Mouse (Mus musculus): ENCODE data around the gene St3gal5.
A peak's percentile ranks its signal among the peaks of the same experiment; 100 is the strongest.

The St3gal5 gene

DNA sequence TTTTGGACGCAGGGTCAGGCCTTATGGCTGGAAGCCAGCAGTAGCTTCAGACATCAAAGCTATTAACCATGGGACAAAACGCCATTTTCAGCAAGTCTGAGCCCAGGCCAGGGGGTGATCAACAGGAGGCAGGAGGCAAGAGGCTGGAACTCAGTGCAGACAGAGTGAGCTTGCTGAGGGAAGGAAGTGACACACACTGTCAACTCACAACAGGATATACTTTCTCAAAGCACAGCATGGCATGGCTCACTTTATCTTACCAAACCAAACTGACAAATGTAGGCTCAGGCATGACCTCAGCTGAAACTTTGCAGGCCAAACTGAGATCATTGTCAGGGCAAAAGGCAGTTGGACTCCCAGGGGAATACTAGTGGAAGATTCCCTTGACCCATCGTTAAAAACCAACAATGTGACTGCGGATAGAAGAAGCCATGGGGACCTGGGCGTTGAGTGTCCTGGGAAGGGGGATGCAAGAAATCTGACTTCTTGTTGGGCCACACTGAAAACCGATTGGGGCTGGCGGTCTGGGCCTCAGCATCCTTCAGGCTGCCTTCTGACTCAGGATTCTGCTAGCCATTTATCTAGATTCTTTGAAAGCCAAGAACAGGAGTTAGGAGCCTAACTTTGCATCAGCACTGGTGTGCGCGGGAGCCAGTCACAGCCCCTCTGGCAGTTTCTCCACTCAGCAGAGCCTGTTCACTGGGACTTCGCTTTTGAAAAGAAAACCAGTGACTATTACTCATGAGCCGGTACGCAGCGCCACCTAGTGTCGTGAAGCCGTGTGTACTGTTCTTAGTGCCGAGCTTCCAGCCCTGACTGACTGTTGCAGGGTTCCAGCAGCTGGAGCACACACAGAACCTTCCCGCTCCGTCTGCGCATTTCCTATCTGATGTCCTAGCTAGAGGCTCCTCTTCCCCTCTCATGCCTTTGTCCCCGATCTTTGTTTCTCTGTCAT is 67.2 kb downstream of the St3gal5 start:
- DNase-seq: peak; percentile 87

DNA sequence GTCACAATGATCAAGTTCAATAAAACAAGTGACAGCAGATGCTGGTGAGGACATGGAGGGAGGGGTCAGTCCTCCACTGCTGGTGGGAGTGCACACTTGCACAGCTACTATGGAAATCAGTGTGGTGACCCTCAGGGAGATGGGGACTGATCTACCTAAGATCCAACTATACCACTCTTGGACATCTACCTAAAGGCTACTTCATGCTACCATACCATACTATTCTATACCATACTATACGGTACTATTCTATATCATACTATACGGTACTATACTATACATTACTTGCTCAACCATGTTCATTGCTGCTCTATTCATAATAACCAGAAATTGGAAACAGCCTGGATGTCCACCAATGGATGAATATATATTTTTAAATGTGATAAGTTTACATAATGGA is 68.5 kb downstream of the St3gal5 start:
- DNase-seq: no peak

DNA sequence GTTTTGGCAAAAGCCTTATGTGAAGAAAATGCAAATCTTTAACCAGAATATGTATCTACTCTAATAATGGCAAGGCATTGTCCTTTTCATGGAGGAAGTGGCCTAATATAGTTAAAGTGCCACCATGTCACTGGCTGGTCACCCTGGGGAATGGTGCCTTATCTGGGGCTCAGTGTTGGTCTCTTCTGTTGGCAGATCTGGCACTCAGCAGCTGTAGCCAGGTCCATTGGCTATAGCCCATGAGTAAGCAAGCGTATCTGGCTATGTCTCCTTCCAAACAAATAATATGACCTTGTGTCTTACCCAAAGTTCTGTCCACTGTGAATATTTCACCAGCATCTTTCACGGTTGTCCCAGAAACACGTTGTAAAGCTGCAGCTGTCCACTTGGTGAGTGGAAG is 74.0 kb downstream of the St3gal5 start:
- DNase-seq: no peak

DNA sequence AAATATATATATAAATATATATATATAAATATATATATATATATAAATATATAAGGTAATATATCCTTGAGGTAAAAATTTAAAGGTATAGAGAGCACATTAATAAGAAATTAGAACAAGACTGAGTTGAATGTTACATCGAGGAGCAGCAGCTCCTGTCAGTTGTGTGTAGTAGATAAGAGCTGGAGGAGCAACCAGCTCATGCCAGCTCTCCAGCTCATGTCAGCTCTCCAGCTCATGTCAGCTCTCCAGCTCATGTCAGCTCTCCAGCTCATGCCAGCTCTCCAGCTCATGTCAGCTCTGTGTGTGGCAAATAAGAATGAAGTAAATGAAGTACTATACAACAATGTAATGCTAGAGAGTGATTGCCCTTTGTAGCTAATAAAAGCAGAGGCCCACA is 76.0 kb downstream of the St3gal5 start:
- no peak for DNase-seq

DNA sequence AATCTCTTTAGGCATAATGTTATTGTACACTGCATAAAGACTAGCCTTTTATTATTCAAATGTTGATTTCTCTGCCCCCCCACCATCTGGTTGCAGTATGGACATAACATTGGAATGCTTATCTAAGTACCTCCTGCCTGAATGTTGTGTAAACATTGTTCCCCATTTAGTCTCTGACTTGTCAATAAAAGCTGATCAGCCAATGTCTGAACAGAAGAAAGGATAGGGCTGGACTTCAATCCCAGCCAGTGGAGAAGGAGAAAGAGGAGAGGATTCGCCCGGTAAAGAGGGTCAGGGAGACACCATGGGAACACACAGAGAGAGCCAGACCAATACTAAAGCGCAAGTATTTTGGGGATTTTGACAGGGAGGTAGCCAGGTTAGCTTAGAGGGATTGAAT is 78.0 kb downstream of the St3gal5 start:
- no peak for DNase-seq

DNA sequence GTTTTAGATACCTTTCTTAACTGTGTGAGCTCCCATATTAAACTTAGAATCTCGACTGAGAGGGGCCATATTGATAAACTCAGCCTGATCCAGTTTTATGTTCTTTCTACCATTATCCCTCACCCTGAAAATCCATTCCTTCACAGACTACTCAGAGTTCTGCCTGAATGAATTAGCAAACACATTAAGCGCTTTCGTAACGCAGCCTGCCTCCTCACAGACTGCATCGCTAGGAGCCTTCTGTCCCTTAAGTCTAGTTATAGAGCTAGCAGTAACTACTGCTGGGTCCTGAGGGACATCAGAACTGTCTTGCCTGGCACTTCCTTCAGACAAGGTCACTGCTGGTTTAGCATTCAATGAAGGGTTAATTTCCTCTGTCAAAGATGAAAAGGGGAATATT is 78.6 kb downstream of the St3gal5 start:
- no peak for DNase-seq

DNA sequence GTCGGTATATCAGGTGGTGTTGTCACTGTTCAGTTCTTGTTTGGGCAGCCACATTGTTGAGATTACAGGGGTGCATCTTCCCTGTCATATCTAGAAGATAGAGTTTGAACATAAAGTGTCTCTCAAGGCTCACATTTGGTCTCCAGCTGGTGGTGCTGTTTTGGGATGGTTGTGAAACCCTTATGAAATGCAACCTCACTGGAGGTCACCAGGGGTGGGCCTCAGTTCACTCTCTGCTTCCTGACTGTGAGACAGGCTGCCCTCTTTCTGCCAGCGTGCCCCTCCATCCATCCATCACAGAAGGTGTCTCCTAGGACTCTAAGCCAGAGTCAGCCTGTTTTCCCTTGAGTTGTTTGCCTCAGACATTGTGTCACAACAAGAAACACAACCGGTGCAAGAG is 80.0 kb downstream of the St3gal5 start:
- DNase-seq: no peak

DNA sequence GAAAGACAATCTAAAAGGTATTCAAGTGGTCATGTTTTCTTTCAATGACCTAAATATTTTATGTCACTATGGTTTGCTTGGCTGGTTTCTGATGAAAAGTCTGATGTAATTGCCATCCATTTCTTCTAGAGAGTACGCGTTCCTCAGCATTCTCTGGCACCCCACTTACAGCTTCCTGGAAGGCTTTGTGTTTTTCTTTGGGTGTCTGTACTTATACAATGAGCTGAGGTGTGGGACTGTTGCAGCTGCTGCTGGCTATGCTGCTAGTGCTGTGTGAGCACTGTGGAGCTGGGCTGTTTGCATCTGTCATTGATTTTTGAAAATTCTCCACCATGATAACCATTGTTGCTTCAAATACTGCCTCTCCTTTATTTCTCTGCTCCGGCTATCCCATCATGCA is 81.6 kb downstream of the St3gal5 start:
- DNase-seq: no peak

DNA sequence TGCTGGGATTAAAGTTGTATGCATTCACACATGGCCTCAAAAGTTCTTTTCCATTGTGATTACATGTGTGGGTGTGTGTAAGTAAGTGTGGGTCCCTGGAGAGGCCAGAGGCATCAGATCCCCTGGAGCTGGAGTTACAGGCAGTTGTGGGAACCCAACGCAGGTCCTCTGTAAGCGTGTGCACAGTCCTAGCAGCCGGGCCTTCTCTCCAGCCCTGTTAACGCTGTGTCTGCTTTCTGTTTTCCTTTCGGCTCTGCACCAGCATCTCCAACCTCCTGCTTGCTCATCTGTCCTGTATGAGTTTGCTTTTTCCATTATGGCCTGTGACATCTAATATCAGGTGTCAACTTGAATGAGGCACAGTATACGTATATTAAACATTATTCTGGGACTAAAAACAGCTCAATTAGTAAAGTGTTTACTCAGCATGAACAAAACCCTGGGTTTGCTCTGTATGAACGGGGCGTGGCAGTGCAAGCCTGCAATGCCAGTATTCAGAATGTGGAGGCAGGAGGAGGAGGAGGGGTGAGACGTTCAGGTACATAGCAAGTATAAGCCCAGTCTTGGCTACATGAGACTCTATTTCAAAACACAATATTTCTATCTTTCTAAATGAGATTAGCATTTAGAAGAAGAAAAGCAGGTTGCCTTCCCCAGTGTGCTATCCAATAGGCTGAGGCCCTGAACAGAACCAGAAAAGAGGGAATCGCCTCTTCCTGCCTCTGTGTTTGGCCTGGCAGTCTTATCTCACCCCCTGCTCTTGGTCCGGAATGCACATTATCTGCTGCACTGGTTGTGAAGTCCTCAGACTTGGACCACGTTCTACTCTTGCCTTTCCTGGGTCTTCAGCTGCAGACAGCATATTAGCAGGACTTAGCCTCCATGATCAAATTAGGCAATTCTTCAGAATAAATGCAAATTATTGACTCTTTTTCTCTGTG is 82.4 kb downstream of the St3gal5 start:
- DNase-seq: no peak

DNA sequence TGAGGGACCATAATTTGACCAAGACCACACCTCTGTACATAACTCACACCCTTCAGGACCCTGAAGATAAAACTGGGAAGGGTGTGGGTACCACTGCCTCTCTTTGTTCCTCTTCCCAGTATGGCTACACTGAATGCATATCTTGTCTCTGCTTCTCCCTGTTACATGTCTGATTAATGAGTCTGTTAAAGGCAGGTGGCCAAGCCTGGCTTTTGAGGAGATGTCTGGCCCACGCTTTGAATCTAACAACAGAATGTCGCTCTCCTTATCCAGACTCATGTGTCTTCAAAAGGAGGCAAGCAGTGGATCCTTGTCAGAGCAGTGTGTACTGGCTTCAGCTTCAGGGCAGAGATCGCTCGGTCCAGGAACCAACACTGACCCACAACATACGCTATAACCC is 87.2 kb downstream of the St3gal5 start:
- DNase-seq: no peak

DNA sequence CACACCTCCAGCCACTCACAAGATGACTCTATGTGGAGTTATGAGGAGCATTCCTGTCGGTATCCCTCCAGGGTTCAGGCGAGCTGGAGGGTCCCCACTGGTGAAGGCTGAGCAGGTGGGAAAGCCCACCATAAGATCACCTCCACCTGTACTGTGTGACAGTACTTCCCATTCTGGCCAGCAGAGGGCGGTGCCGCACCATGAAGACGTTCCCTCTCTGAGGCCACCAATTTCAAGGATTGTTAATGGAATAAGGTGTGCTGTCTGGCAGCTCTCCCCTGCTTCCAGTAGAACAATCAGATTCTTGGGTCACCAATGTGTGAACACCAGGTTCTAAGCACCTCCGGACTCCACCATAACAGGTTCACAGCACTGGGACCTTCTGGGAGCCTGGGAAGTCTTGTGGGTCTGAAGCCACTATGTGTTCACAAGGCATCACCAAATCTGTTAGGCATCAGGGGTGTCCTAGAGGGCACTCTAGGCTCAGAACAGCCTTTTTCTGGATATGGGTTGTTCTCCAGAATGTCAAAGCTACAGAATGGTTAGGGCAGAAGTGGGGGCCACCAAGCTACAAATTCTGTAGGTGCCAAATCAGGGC is 88.6 kb downstream of the St3gal5 start:
- DNase-seq: peak; percentile 80

DNA sequence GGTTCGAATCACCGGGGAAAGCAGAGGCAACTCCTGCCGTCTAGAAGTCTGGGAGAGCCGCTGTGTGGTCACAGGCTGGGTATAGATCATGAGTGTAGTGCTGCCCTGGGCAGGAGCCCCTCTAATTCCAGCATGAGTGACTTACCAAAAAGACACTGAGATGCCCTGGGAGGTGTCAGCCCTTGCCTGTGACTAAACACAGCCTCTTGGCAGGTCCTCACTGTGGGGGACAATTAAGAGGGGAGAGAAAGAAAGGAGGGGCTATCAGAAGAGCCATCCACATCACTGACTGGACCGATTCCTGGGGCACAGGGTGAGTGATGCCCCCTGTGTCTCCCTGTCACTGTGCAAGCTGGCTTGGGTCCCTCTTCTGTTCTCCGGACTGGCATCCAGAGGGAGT is 89.4 kb downstream of the St3gal5 start:
- no peak for DNase-seq

DNA sequence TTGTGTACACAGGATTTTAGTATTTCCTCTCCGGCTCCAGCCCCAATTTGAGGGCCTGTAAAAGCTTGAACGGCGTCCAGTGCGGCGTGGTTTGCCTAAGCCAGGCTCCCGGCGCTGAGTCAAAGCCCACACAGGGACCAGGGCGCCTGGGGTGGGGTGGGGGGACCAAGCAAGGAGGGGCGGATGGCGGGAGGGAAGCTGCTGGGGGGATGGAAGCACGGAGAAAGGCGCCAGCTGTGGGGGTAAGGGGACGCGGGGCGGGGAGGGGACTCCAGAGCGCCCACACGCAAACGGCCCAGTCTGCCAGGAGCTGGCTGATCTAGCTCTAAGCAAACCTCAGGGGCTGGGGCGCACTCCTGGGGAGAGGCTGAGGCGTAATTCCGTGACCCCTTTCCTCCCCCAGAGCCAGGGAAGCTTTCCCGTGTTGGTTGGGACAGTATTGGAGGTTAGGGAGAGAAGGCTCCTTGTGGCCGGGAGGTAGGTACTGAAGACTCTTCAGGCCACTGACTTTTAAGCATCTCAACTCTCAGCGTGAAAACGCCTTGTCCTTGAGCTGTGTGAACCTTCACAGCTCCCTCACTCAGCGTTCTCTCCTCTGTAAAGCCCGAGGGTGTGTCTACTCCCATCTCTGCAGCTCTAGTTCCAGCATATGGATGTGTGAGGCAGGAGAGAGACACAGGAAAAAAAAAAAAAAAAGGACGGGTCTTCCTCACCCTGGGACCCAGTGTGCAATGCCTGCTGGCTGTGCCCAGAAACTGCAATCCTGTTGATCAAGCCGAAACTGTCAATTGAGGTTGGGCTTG is 91.9 kb downstream of the St3gal5 start:
- DNase-seq: peak; percentile 26

DNA sequence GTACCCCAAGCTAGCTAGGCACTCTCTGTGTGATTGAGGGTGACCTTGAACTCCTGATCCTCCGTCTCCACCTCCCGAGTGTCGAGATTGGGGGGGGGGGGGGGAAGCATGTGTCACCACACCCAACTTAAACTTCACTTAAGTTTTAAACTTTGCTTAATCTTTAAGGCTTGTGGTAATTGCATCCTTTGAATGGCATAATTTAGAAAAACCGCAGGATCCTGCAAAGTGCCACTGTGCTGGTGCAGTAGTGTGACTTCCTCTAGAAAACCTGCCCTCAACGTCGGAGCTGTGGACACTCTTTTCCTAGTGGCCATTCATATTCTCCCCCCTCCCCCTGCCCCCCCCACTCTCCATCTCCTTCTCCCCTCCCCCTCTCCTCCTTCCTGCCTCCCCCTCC is 92.7 kb downstream of the St3gal5 start:
- no peak for DNase-seq

DNA sequence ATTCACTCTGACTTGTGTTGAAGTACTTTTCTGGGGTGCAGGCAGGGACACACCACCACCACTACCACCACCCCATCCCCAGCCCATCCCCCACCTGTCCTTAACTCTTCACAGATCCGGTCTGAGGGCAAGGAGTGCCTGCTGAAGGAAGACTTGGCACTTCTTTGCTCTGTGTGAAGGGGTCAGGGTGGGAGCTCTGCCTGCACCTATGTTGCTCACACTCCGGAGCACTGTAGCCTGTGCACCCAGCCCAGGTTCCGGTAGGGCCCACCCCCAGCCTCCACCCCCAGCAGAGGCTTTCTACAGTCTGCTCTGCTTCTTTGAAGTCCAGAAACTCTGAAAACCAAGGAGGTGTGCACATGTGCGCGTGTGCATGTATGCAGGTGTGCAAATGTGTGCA is 93.2 kb downstream of the St3gal5 start:
- DNase-seq: no peak

DNA sequence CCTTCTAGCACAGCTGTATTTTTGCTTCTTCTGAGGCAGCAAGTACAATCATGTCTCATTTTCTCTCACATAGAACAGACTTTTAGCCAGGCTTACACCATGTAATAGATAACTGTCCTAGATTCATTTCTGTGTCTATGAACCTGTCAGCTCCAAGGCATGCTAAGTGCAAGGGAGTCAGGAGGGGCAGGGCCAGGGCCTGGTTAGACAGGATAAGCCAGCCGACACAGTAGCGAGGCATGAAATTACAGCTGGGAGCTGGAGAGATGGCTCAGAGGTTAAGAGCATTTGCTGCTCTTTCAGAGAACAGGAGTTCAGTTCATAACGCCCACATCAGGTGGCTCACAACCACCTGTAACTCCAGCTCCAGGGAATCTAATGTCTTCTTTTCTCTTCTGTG is 99.3 kb downstream of the St3gal5 start:
- no peak for DNase-seq

DNA sequence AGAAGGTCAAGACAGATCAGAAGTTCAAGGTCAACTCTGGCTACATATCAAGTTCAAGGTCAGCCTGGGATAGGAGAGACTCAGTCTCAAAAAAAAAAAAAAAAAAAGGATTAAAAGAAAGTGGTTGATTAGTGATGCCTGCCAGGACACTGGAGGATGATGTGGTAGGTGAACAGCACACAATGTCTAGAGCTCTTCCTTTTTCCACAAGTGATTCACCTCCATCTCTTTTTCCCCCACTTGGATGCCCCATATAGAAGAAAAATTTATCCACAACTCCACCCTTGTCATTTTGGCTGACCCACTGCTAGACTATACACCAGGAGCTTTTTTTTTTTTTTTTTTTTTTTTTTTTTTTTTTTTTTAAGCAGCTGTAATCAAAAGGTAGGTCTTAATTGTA is 100.1 kb downstream of the St3gal5 start:
- DNase-seq: no peak

DNA sequence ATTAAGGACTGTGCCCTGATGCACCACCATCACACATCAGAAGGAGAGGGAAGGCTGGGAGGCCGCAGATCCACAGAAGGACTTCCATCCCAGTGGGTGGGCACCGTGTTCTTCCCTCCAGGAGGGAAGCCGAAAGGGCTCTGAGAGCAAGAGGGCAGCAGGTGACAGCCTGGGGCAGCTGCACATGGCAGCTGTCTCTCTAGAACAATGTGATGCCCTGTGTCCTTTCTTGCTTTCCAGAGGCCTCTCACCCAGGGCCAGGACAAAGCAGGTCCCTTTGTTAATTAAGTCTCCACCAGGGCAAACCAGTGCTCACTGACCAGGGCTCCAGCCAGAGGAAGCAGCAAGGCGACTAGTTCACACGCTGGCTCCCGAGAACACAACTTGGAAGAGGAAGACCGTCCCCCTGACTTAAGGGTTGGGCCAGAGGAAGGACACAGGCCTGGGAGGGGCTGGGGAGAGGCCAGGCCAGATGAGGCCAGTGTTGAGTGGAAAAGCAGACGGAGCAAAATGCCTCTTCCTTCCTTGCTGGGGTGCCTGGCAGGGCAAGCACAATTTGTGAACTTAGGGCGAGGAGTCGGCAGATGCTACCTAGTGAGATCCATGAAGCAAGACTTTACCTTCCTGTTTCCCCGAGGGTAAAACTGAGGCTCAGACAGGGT is 103.3 kb downstream of the St3gal5 start:
- DNase-seq: no peak

DNA sequence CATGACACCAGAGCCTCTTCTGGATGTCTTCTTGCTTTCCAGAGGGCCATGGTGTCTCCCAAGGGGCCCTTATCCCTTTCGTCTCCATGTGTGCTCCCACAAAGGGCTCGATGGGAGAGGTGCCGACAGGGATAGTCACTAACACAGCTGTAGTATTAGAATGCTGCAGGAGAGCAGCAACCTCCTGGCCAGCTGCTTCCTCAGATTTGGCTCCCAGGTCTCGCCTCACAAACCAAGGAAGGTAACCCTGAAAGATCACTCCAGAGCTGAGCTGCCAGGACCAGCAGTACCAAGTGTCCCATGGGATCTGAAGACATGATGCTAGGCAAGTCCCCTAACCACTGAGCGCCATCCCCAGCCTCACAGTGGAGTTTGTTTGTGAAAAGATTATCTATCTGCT is 105.3 kb downstream of the St3gal5 start:
- no peak for DNase-seq

DNA sequence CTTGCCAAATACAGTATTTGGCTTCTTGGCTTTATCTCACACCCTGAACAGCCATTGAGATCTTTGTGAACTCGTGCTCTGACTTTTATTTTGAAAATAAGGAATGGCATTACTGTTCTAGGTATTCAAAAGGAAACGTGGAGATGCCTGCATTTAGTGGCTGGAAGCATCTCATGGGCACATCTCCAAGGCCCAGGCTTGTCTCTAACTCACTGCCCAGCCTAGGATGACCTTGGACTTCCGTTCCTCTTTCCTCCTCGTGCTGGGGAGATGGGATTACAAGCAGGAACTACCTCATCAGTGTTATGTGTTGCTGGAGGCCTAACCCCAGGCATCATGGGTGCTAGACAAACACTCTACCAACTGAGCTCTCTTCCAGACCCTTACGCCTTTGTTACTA is 105.9 kb downstream of the St3gal5 start:
- DNase-seq: no peak
